Mouse (Mus musculus) right cerebral cortex, adult 2 months (tissue): Measurements from ENCODE around the gene Grb2.

ENCODE experiments used
- DNase-seq, 2 experiments: peaks; one replicate each; pipeline ENCODE4 v3.0.0; 2021 to 2022; ENCODE audit warnings: low spot score in 2 of 2

Grb2 gene

GRCm38 (mm10) chr11:115686369-115686768, 22.0 kb downstream of the Grb2 start:
- DNase-seq: no peak

DNA sequence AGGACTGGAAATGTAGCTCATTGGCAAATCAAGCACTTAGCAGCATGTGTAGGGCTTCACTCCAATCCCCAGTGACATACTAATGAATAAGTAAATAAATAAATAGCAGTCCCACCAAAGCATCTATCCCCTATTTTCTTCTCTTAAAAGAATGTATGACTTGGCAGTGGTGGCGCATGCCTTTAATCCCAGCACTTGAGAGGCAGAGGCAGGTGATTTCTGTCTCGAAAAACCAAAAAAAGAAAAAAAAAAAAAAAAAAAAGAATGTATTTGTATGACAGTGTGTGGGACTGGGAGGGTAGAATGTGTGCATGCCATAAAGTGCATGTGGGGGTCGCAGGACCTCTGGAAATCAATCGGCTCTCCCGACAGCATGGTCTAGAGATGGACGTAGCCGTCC, 22.4 kb downstream of the Grb2 start:
- no peak for DNase-seq

GRCm38 (mm10) chr11:115684877-115685276, 23.5 kb downstream of the Grb2 start:
- no peak for DNase-seq

GRCm38 (mm10) chr11:115683326-115683725, 25.1 kb downstream of the Grb2 start:
- no peak for DNase-seq

GRCm38 (mm10) chr11:115682411-115682810, 26.0 kb downstream of the Grb2 start:
- no peak for DNase-seq

- no peak for DNase-seq
Measured at GRCm38 (mm10) chr11:115679554-115680238, 28.7 kb downstream of the Grb2 start.

GRCm38 (mm10) chr11:115678861-115679260, 29.5 kb downstream of the Grb2 start:
- peak in 1 of 2 experiments; percentile 36 for DNase-seq

DNA sequence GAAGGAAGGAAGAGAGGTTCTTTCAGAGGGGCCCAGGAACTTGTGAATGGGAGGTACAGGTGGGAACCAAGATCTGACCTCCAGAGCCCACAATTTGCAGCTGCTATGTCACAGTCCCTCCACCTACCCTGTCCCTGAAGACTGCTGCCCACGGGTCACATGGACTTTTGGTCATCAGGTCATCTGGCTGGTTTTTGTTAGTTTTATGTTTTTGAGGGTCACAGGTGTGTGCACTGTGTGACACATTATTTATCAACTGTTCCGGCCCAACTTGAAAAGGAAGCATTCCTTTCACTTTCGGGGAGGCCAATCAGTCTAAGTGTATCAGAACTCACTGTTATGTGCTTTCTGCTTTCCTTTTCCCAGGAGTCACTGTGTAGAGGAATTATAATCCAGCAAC, 30.9 kb downstream of the Grb2 start:
- DNase-seq: no peak

- DNase-seq: no peak
Measured at GRCm38 (mm10) chr11:115676738-115677137, 31.7 kb downstream of the Grb2 start.

GRCm38 (mm10) chr11:115674235-115674865, 34.0 kb downstream of the Grb2 start:
- peak; percentile 60 to 73 for DNase-seq

DNA sequence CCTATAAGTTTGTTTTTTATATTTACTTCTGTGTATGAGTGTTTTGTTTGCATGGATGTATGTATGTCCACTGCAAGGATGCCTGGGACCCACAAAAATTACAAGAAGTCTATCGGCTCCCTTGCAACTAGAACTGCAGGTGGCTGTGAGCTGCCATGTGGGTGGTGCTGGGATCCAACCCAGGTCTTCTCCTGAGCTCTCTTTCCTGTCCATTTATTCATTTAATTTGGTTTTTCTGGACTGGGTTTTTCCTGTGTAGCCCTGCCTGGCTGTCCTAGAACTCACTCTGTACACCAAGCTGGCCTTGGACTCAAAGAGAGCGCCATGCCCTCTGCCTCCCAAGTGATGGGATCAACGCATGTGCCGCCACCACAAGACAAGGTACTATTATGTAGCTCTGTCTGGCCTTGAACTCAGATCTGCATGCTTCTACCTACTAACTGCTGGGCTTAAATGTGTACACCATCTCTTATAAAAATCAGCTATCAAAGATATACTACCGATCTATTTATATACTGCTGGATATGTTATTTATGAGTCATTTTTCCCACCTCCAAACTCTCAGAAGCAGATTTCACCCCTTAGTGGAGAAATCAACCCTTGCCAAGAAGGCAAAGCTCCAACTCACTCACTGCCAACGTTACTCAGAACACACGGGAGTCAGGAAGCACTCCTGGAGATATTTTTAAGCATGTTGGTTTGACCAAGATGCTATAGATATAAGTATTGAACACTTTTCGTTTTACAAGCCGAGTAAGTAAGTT, 34.7 kb downstream of the Grb2 start:
- DNase-seq: peak; percentile 65 to 67

GRCm38 (mm10) chr11:115672226-115672987, 36.0 kb downstream of the Grb2 start:
- DNase-seq: no peak

DNA sequence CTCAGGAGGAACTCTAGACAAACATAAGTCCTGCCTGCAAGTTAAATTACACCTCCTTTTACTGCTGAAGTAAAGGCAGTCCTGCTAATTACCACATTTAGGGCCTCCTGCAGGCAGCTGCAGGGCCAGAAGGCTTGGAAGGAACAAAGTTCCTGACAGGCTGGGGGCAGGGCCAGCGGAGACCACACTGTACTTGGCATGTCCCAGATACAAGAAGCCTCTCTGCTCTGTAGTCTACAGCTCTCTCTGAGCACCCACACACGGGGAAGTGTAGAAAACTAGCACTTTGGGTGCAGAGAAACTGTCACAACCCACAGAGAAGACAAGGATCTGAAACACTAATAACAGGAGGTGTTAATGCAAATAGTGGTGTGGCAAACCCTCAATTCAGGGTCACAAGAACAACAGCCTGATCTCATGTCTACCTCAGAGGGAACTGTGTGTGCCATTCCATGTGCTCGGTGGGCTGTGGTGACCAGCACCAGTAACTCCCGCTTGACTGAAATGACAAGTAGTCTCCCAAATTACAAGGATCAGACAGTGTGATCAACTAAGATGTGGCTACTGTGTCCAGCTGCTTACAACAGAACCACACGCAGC, 37.8 kb downstream of the Grb2 start:
- peak; percentile 46 to 50 for DNase-seq

- DNase-seq: no peak
Measured at GRCm38 (mm10) chr11:115663676-115664335, 44.6 kb downstream of the Grb2 start.

GRCm38 (mm10) chr11:115660376-115660775, 48.0 kb downstream of the Grb2 start:
- DNase-seq: peak; percentile 63 to 66

- DNase-seq: peak; percentile 56 to 58
Measured at GRCm38 (mm10) chr11:115658521-115658920, 49.9 kb downstream of the Grb2 start.

- no peak for DNase-seq
Measured at GRCm38 (mm10) chr11:115654128-115654527, 54.3 kb downstream of the Grb2 start.

DNA sequence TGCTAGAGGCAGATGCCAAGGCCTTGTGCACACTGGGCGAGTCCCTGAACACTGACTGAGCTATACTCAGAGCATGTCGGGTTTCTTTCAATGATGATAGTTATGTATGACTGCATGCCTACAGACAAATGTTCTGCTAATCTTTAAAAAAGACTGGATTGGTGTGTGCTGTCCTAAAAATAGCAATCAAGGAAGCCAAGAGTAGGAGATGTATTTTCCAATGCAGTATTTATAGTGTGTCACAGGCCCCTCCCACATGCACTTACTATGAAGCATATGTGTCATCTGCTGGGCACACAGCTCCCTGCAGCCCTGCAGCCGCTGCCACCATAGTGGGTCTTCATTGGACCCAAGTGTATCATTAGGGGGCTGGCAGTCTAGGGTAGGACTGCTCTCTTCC, 55.2 kb downstream of the Grb2 start:
- peak; percentile 48 to 49 for DNase-seq

- no peak for DNase-seq
Measured at GRCm38 (mm10) chr11:115651680-115652079, 56.7 kb downstream of the Grb2 start.

DNA sequence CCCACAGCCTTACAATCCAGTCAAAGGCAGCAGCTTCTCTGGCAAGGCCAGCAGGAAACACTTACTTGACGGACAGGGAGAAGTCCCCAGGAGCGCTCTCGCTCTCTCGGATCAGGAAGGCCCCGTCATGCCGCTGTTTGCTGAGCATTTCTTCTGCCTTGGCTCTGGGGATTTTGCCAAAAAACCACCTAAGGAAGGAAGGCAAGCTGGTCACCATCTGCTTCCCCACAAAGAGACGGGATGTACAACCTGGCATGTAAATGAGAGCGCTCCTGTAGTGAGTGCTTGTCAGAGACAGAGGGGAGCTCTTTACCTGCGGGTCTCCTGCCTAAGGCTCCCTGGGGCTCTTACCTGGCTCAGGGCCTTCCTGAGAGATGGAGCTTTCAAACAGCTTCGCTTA, 58.7 kb downstream of the Grb2 start:
- DNase-seq: peak; percentile 54 to 67

GRCm38 (mm10) chr11:115647459-115647858, 60.9 kb downstream of the Grb2 start:
- DNase-seq: peak in 1 of 2 experiments; percentile 67
